Mouse (Mus musculus) liver, embryonic 16.5 days (tissue): ENCODE results near the gene Nfkb1. TPM values are rescaled to one million over a fixed set of nuclear protein-coding genes. Genes with fewer than 3 reads are reported as not detected.

Experiments used
- ATAC-seq: fragments of 200-750 bp; cut with Nextera tagmentation; 2 replicates; pipeline ENCODE4 v1.8.0; 2017; ENCODE audit warnings: low read depth, mild to moderate bottlenecking, moderate number of reproducible peaks, moderate library complexity
- H3K27ac ChIP-seq: fragments of 300-500 bp; sonication (generic); 2 replicates; pipeline ENCODE4 v1.5.1; 2014; ENCODE audit warnings: mild to moderate bottlenecking, low read length
- H3K27me3 ChIP-seq: fragments of 300-500 bp; sonication (generic); 2 replicates; pipeline ENCODE4 v1.6.1; 2014; ENCODE audit warnings: low read depth, low read length, mixed read lengths; ENCODE audit not compliant: control insufficient read depth, insufficient read depth
- H3K36me3 ChIP-seq: fragments of 300-500 bp; sonication (generic); 2 replicates; pipeline ENCODE4 v1.6.1; 2014; ENCODE audit warnings: mild to moderate bottlenecking; ENCODE audit not compliant: control insufficient read depth, insufficient read depth
- H3K4me1 ChIP-seq: fragments of 300-500 bp; sonication (generic); 2 replicates; pipeline ENCODE4 v1.6.1; 2014; ENCODE audit warnings: low read depth, low read length, mixed read lengths; ENCODE audit not compliant: control insufficient read depth
- H3K4me2 ChIP-seq: fragments of 300-500 bp; sonication (generic); 2 replicates; pipeline ENCODE4 v1.6.1; 2014; ENCODE audit warnings: low read depth, low read length, mixed read lengths
- H3K4me3 ChIP-seq: fragments of 300-500 bp; sonication (generic); 2 replicates; pipeline ENCODE4 v1.5.1; 2014; ENCODE audit warnings: low read depth, mild to moderate bottlenecking, low read length
- H3K9ac ChIP-seq: fragments of 300-500 bp; sonication (generic); 2 replicates; pipeline ENCODE4 v1.6.1; 2014; ENCODE audit warnings: low read depth, low read length
- H3K9me3 ChIP-seq: fragments of 300-500 bp; sonication (generic); replicated peaks from 2 replicates; pipeline ENCODE4 v1.6.1; 2016; ENCODE audit warnings: low read length; ENCODE audit not compliant: control insufficient read depth
- WGBS: fragments of 180-500 bp; shearing (Covaris S2); extraction: QIAGEN DNeasy Blood & Tissue Kit; methylation state at CpG from one replicate; pipeline ENCODE4 v1.1.7; 2014; ENCODE audit not compliant: insufficient replicate concordance; 5-methylcytosine and 5-hydroxymethylcytosine counted together
- polyA plus RNA-seq: library from polyadenylated mRNA; unstranded; fragments of >200 nt; fragmentation: Nextera tagmentation; extraction: Ambion mirVana; gene quantifications from 2 replicates; pipeline ENCODE4 v1.2.1, GENCODE M21; 2015

The Nfkb1 gene
- polyA plus RNA-seq, 1 experiment from 2014 or later = 10.7 TPM

- WGBS = 28% methylated on average over 10 of the region's 10 CpGs
- no peak overlapping the region for H3K27ac ChIP-seq
- ATAC-seq = no peak
- H3K4me2 ChIP-seq = no peak overlapping the region
- H3K36me3 ChIP-seq = peaks cover 2% of the 10 kb centered on the region; the same call in 1 of the 2 replicates
- H3K9ac ChIP-seq = no peak overlapping the region
- no peak overlapping the region for H3K4me3 ChIP-seq
- no peaks in the 10 kb centered on the region for H3K9me3 ChIP-seq
- peaks cover 11% of the 10 kb centered on the region for H3K4me1 ChIP-seq
- H3K27me3 ChIP-seq = no peaks in the 10 kb centered on the region
These were observed 109.7 kb downstream of the Nfkb1 start for GRCm38 (mm10) chr3:135581606-135582117.

GRCm38 (mm10) chr3:135580439-135581275 lies 110.7 kb downstream of the Nfkb1 start:
- ATAC-seq = no peak
- 61% methylated on average over 21 of the region's 21 CpGs for WGBS

GRCm38 (mm10) chr3:135579179-135579578 lies 112.2 kb downstream of the Nfkb1 start:
- Histone ChIP-seq H3K36me3 (no peaks in the 10 kb centered on the region), H3K27ac (no peak overlapping the region), H3K27me3 (no peaks in the 10 kb centered on the region), H3K9me3 (no peaks in the 10 kb centered on the region), H3K9ac (no peak overlapping the region), H3K4me2 (no peak overlapping the region), H3K4me1 (no peaks in the 10 kb centered on the region; the same call in 1 of the 2 replicates), H3K4me3 (no peak overlapping the region)
- ATAC-seq = no peak
- 48% methylated on average over 4 of the region's 4 CpGs for WGBS

More at GRCm38 (mm10) chr3:135580439-135581275, 110.7 kb downstream of the Nfkb1 start:
- Histone ChIP-seq H3K9me3 (no peaks in the 10 kb centered on the region), H3K27ac (no peak overlapping the region), H3K27me3 (no peaks in the 10 kb centered on the region), H3K4me3 (no peak overlapping the region), H3K4me1 (peaks cover 5% of the 10 kb centered on the region), H3K4me2 (no peak overlapping the region), H3K9ac (no peak overlapping the region), H3K36me3 (peaks cover 2% of the 10 kb centered on the region; the same call in 1 of the 2 replicates)

- ATAC-seq = no peak
- H3K27me3 ChIP-seq = no peaks in the 10 kb centered on the region
- H3K9ac ChIP-seq = no peak overlapping the region
- 39% methylated on average over 5 of the region's 5 CpGs for WGBS
- no peak overlapping the region for H3K4me2 ChIP-seq
- no peaks in the 10 kb centered on the region for H3K36me3 ChIP-seq
- no peaks in the 10 kb centered on the region for H3K9me3 ChIP-seq
- H3K27ac ChIP-seq = no peak overlapping the region
- H3K4me1 ChIP-seq = no peaks in the 10 kb centered on the region; the same call in 1 of the 2 replicates
- no peak overlapping the region for H3K4me3 ChIP-seq
These were observed 112.7 kb downstream of the Nfkb1 start for GRCm38 (mm10) chr3:135578588-135579140.

- H3K27me3 ChIP-seq = no peaks in the 10 kb centered on the region
- no peaks in the 10 kb centered on the region for H3K4me1 ChIP-seq
- no peak overlapping the region for H3K9ac ChIP-seq
- H3K9me3 ChIP-seq = no peaks in the 10 kb centered on the region
- WGBS = 68% methylated on average over 3 of the region's 3 CpGs
- no peak overlapping the region for H3K4me3 ChIP-seq
- H3K27ac ChIP-seq = no peak overlapping the region
- no peaks in the 10 kb centered on the region for H3K36me3 ChIP-seq
- no peak for ATAC-seq
- no peak overlapping the region for H3K4me2 ChIP-seq
These were observed 116.2 kb downstream of the Nfkb1 start for GRCm38 (mm10) chr3:135575126-135575525.

- WGBS = 34% methylated on average over 6 of the region's 6 CpGs
- no peak overlapping the region for H3K9ac ChIP-seq
- no peak overlapping the region for H3K27ac ChIP-seq
- no peaks in the 10 kb centered on the region for H3K36me3 ChIP-seq
- H3K9me3 ChIP-seq = no peaks in the 10 kb centered on the region
- no peak for ATAC-seq
- no peaks in the 10 kb centered on the region for H3K27me3 ChIP-seq
- H3K4me2 ChIP-seq = no peak overlapping the region
- no peak overlapping the region for H3K4me3 ChIP-seq
- H3K4me1 ChIP-seq = no peaks in the 10 kb centered on the region
These were observed 118.3 kb downstream of the Nfkb1 start for GRCm38 (mm10) chr3:135573051-135573450.

- ATAC-seq = no peak
- no peaks in the 10 kb centered on the region for H3K27me3 ChIP-seq
- H3K4me2 ChIP-seq = no peak overlapping the region
- no peak overlapping the region for H3K4me3 ChIP-seq
- H3K9ac ChIP-seq = no peak overlapping the region
- 66% methylated on average over 13 of the region's 13 CpGs for WGBS
- no peaks in the 10 kb centered on the region for H3K4me1 ChIP-seq
- no peaks in the 10 kb centered on the region for H3K9me3 ChIP-seq
- no peaks in the 10 kb centered on the region for H3K36me3 ChIP-seq
- no peak overlapping the region for H3K27ac ChIP-seq
These were observed 119.8 kb downstream of the Nfkb1 start for GRCm38 (mm10) chr3:135571540-135571939.

GRCm38 (mm10) chr3:135568633-135569032 lies 122.7 kb downstream of the Nfkb1 start:
- Histone ChIP-seq H3K4me3 (no peak overlapping the region), H3K27ac (no peak overlapping the region), H3K27me3 (no peaks in the 10 kb centered on the region), H3K36me3 (no peaks in the 10 kb centered on the region), H3K4me2 (no peak overlapping the region), H3K4me1 (no peaks in the 10 kb centered on the region), H3K9ac (no peak overlapping the region), H3K9me3 (no peaks in the 10 kb centered on the region)
- 31% methylated on average over 5 of the region's 5 CpGs for WGBS
- no peak for ATAC-seq

- no peaks in the 10 kb centered on the region for H3K36me3 ChIP-seq
- no peak overlapping the region for H3K27ac ChIP-seq
- no peaks in the 10 kb centered on the region for H3K4me1 ChIP-seq
- H3K27me3 ChIP-seq = no peaks in the 10 kb centered on the region
- no peaks in the 10 kb centered on the region for H3K9me3 ChIP-seq
- ATAC-seq = no peak
- WGBS = 52% methylated on average over 6 of the region's 6 CpGs
- no peak overlapping the region for H3K4me3 ChIP-seq
- H3K9ac ChIP-seq = no peak overlapping the region
- no peak overlapping the region for H3K4me2 ChIP-seq
These were observed 123.5 kb downstream of the Nfkb1 start for GRCm38 (mm10) chr3:135567888-135568287.
